Mouse (Mus musculus) heart, embryonic 15.5 days (tissue): Measurements from ENCODE around the gene Gapdhs. TPM values are rescaled to one million over a fixed set of nuclear protein-coding genes. Genes with fewer than 3 reads are reported as not detected.

ENCODE experiments used
- ATAC-seq: fragments of 200-750 bp; cut with Nextera tagmentation; replicated peaks from 2 replicates; pipeline ENCODE4 v1.8.0; 2017; ENCODE audit warnings: low read depth, moderate TSS enrichment; ENCODE audit not compliant: insufficient number of reproducible peaks, insufficient read depth, low FRiP score
- H3K27ac ChIP-seq: fragments of 300-500 bp; sonication (generic); 2 replicates; pipeline ENCODE4 v1.5.1; 2015; ENCODE audit warnings: mild to moderate bottlenecking, inconsistent platforms
- H3K27me3 ChIP-seq: fragments of 300-500 bp; sonication (generic); 2 replicates; pipeline ENCODE4 v1.6.1; 2015; ENCODE audit warnings: inconsistent platforms
- H3K36me3 ChIP-seq: fragments of 300-500 bp; sonication (generic); 2 replicates; pipeline ENCODE4 v1.6.1; 2015; ENCODE audit warnings: mild to moderate bottlenecking, inconsistent platforms
- H3K4me1 ChIP-seq: fragments of 300-500 bp; sonication (generic); replicated peaks from 2 replicates; pipeline ENCODE4 v1.6.1; 2015; ENCODE audit warnings: inconsistent platforms
- H3K4me2 ChIP-seq: fragments of 300-500 bp; sonication (generic); 2 replicates; pipeline ENCODE4 v1.6.1; 2015; ENCODE audit warnings: inconsistent platforms, mild to moderate bottlenecking, moderate library complexity
- H3K4me3 ChIP-seq: fragments of 300-500 bp; sonication (generic); 2 replicates; pipeline ENCODE4 v1.5.1; 2015; ENCODE audit warnings: mild to moderate bottlenecking, inconsistent platforms
- H3K9ac ChIP-seq: fragments of 300-500 bp; sonication (generic); 2 replicates; pipeline ENCODE4 v1.6.1; 2015; ENCODE audit warnings: mild to moderate bottlenecking, inconsistent platforms
- H3K9me3 ChIP-seq: fragments of 300-500 bp; sonication (generic); replicated peaks from 2 replicates; pipeline ENCODE4 v1.6.1; 2016; ENCODE audit warnings: inconsistent platforms
- WGBS: fragments of 180-500 bp; shearing (Covaris S2); methylation state at CpG from one replicate; pipeline ENCODE4 v1.1.7; 2015; ENCODE audit warnings: mixed read lengths; 5-methylcytosine and 5-hydroxymethylcytosine counted together
- polyA plus RNA-seq: library from polyadenylated mRNA; unstranded; fragments of >200 nt; fragmentation: Nextera tagmentation; extraction: Ambion mirVana; gene quantifications from 2 replicates; pipeline ENCODE4 v1.2.1, GENCODE M21; 2015

Gapdhs gene
- polyA plus RNA-seq, 1 experiment from 2014 or later, result not detected

- Histone ChIP-seq H3K4me2 (peak overlapping the region; percentile 64), H3K9ac (no peak overlapping the region), H3K4me3 (peak overlapping the region; percentile 35), H3K4me1 (peaks cover 13% of the 10 kb centered on the region), H3K27ac (no peak overlapping the region), H3K36me3 (no peaks in the 10 kb centered on the region), H3K9me3 (no peaks in the 10 kb centered on the region), H3K27me3 (peaks cover 40% of the 10 kb centered on the region)
- peak; percentile 79 for ATAC-seq
- 4% methylated on average over 43 of the region's 43 CpGs for WGBS
Observed at GRCm38 (mm10) chr7:30717006-30717715, 26.3 kb downstream of the Gapdhs start.

- no peaks in the 10 kb centered on the region for H3K9me3 ChIP-seq
- H3K36me3 ChIP-seq, result no peaks in the 10 kb centered on the region
- H3K27me3 ChIP-seq, result peaks cover 19% of the 10 kb centered on the region
- WGBS, result 70% methylated on average over 3 of the region's 3 CpGs
- no peak within 1 kb of the TSS for H3K4me2 ChIP-seq
- ATAC-seq, result no peak
- H3K4me3 ChIP-seq, result no peak within 1 kb of the TSS
- H3K27ac ChIP-seq, result no peak within 1 kb of the TSS
- H3K9ac ChIP-seq, result no peak within 1 kb of the TSS
- peaks cover 7% of the 10 kb centered on the region for H3K4me1 ChIP-seq
Observed at GRCm38 (mm10) chr7:30711942-30712341, 31.5 kb downstream of the Gapdhs start, which contains the start of gene Atp4a. Gene Atp4a, plus strand, starts transcription at chr7:30712209.

DNA sequence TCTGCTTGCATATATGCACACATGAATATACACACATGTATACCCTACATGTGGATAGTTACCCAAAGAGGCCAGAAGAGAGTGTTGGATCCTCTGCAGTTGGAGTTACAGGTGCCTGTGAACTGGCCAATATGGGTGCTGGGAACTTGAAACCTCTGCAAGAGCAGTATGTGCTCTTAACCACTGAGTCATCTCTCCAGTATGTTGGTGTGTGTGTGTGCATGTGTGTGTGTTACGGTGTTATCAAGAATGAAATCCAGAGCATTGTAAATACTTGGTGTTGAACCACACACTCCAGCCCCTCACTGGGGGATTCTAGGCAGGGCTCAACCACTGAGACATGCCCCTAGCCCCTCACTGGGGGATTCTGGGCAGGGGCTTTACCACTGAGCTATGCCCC, 36.0 kb downstream of the Gapdhs start:
- no peak overlapping the region for H3K9ac ChIP-seq
- H3K9me3 ChIP-seq, result no peaks in the 10 kb centered on the region
- no peaks in the 10 kb centered on the region for H3K36me3 ChIP-seq
- peaks cover 13% of the 10 kb centered on the region for H3K4me1 ChIP-seq
- H3K4me3 ChIP-seq, result no peak overlapping the region
- peak overlapping the region; percentile 83; the same call in 1 of the 2 replicates for H3K27ac ChIP-seq
- no peak for ATAC-seq
- no peaks in the 10 kb centered on the region; the same call in 1 of the 2 replicates for H3K27me3 ChIP-seq
- H3K4me2 ChIP-seq, result no peak overlapping the region
- WGBS, result 89% methylated on average over 1 of the region's 1 CpGs

DNA sequence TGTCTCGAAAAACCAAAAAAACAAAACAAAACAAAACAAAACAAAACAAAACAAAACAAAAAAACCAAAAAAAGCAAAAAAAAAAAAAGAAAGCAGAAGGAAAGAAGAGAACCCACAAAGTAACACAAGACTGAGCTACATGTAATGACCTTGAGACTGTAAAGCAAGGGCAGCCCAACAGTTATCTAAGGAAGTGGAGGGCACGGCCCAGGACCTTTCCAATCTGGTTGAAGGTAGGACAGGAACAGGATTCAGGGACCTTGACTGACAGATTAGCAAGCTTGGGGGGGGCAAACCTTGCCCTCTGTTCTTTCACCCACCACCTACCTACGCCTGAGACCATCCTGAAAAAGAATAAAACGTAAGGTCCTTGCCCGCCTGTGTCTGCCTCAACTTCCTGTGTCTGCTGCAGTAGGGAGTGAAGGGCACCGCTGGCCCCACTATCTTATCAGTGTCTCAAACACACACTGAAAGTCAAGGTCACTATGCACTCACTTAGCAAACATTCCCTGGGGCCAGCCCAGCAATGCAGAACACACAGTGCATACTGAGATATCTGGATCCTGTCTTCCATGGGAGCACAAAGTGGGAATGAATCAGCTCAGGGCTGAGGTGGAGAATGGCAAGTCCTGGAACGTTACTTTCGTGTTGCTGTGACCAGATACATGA, 37.1 kb downstream of the Gapdhs start:
- no peaks in the 10 kb centered on the region for H3K27me3 ChIP-seq
- no peak overlapping the region for H3K9ac ChIP-seq
- H3K27ac ChIP-seq, result peak overlapping the region; percentile 83
- peak; percentile 88 for ATAC-seq
- no peaks in the 10 kb centered on the region for H3K36me3 ChIP-seq
- peaks cover 13% of the 10 kb centered on the region for H3K4me1 ChIP-seq
- H3K9me3 ChIP-seq, result no peaks in the 10 kb centered on the region
- 0 out of 2 replicates have a peak overlapping the region, but pooled peaks have one; percentile 29 for H3K4me2 ChIP-seq
- no peak overlapping the region for H3K4me3 ChIP-seq
- 30% methylated on average over 8 of the region's 8 CpGs for WGBS

- Histone ChIP-seq H3K9me3 (no peaks in the 10 kb centered on the region), H3K9ac (no peak within 1 kb of the TSS), H3K4me3 (no peak within 1 kb of the TSS), H3K27ac (no peak within 1 kb of the TSS; the same call in 1 of the 2 replicates), H3K4me1 (peaks cover 8% of the 10 kb centered on the region), H3K27me3 (no peaks in the 10 kb centered on the region), H3K4me2 (no peak within 1 kb of the TSS), H3K36me3 (no peaks in the 10 kb centered on the region)
- 0 out of 2 replicates have a peak, but pooled peaks have one; percentile 18 for ATAC-seq
- 42% methylated on average over 9 of the region's 9 CpGs for WGBS
Observed at GRCm38 (mm10) chr7:30698589-30698988, 44.9 kb downstream of the Gapdhs start, which contains the start of gene 2200002J24Rik. Gene 2200002J24Rik, plus strand, starts transcription at chr7:30698926.

- H3K4me2 ChIP-seq, result no peak overlapping the region
- 44% methylated on average over 5 of the region's 5 CpGs for WGBS
- H3K36me3 ChIP-seq, result no peaks in the 10 kb centered on the region
- H3K27me3 ChIP-seq, result no peaks in the 10 kb centered on the region
- H3K9ac ChIP-seq, result no peak overlapping the region
- H3K4me1 ChIP-seq, result peaks cover 8% of the 10 kb centered on the region
- no peak for ATAC-seq
- no peak overlapping the region for H3K4me3 ChIP-seq
- H3K27ac ChIP-seq, result no peak overlapping the region; the same call in 1 of the 2 replicates
- no peaks in the 10 kb centered on the region for H3K9me3 ChIP-seq
Observed at GRCm38 (mm10) chr7:30698101-30698500, 45.4 kb downstream of the Gapdhs start.

DNA sequence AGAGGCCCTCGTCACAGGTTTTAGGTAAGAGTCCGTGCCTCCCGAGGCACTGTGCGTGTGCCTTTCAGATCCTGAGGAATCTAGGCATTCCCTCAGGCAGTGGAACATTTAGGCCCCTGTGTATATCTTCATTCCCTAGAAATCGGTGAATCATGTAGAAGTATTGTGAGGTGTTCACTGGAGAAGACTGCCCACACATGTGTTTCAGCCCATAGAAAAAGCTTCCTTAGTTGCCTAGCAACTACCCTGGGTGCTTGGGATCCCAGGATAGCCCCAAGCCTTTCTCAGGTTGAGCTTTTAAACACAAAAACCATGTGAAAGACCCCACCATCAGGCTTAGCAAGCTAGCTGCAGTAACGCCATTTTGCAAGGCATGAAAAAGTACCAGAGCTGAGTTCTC, 55.2 kb downstream of the Gapdhs start:
- Histone ChIP-seq H3K4me1 (no peaks in the 10 kb centered on the region), H3K9ac (no peak overlapping the region), H3K4me3 (no peak overlapping the region), H3K9me3 (no peaks in the 10 kb centered on the region), H3K27ac (no peak overlapping the region), H3K27me3 (no peaks in the 10 kb centered on the region; the same call in 1 of the 2 replicates), H3K4me2 (no peak overlapping the region), H3K36me3 (no peaks in the 10 kb centered on the region)
- no peak for ATAC-seq
- WGBS, result 83% methylated on average over 6 of the region's 6 CpGs

- Histone ChIP-seq H3K27me3 (no peaks in the 10 kb centered on the region; the same call in 1 of the 2 replicates), H3K4me3 (no peak overlapping the region), H3K4me1 (peaks cover 5% of the 10 kb centered on the region; the same call in 1 of the 2 replicates), H3K4me2 (no peak overlapping the region), H3K9me3 (no peaks in the 10 kb centered on the region), H3K36me3 (no peaks in the 10 kb centered on the region), H3K9ac (no peak overlapping the region), H3K27ac (no peak overlapping the region)
- no peak for ATAC-seq
- WGBS, result 70% methylated on average over 2 of the region's 2 CpGs
Observed at GRCm38 (mm10) chr7:30683425-30683824, 60.1 kb downstream of the Gapdhs start.

DNA sequence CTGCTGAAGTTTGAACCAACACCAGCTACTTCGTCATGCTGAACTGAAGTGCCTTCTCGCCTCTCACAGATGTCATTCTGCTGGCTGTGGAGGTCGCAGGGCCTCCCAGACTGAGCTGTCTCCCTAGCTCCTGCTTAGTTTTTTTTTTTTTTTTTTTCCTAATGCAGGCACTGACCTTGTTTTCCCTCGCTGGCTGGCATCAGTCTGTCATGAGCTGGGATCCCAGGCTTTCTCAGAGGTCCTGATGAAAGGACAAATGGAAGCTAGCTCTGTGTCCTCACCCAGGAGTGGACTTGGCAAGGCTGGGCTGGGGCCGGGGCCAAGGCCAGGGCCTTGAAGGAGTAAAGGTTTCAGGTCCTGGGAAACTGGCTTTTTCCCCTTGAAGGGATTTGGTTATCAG, 61.6 kb downstream of the Gapdhs start:
- no peaks in the 10 kb centered on the region for H3K9me3 ChIP-seq
- no peak overlapping the region for H3K4me3 ChIP-seq
- no peak overlapping the region for H3K4me2 ChIP-seq
- no peaks in the 10 kb centered on the region for H3K27me3 ChIP-seq
- H3K9ac ChIP-seq, result no peak overlapping the region
- peaks cover 5% of the 10 kb centered on the region; the same call in 1 of the 2 replicates for H3K4me1 ChIP-seq
- H3K36me3 ChIP-seq, result no peaks in the 10 kb centered on the region
- WGBS, result 41% methylated on average over 5 of the region's 5 CpGs
- no peak for ATAC-seq
- no peak overlapping the region for H3K27ac ChIP-seq
